Mouse (Mus musculus) heart, embryonic 14.5 days (tissue): ENCODE results near the gene Gck. TPM values are rescaled to one million over a fixed set of nuclear protein-coding genes. Genes with fewer than 3 reads are reported as not detected.

Experiments used
- ATAC-seq: fragments of 200-750 bp; cut with Nextera tagmentation; 2 replicates; pipeline ENCODE4 v1.8.0; 2017; ENCODE audit warnings: low read depth, moderate TSS enrichment; ENCODE audit not compliant: insufficient number of reproducible peaks, insufficient read depth, low FRiP score
- H3K27ac ChIP-seq, 2 experiments: fragments of 200-500 bp in 1 of 2; fragments of 300-500 bp in 1 of 2; sonication (generic) in 1 of 2; replicated peaks in 1 of 2; 2 replicates each; pipeline ENCODE4 v1.5.1; 2012 to 2014; ENCODE audit warnings: low read depth in 2 of 2, low read length in 2 of 2, control low read depth in 1 of 2, mild to moderate bottlenecking in 1 of 2, mixed read lengths in 1 of 2; ENCODE audit not compliant: control insufficient read depth in 1 of 2, insufficient read depth in 1 of 2
- H3K27me3 ChIP-seq: fragments of 300-500 bp; sonication (generic); 2 replicates; pipeline ENCODE4 v1.6.1; 2014; ENCODE audit warnings: mild to moderate bottlenecking, low read length, control low read depth; ENCODE audit not compliant: control insufficient read depth, insufficient read depth
- H3K36me3 ChIP-seq: fragments of 300-500 bp; sonication (generic); 2 replicates; pipeline ENCODE4 v1.6.1; 2014; ENCODE audit warnings: mild to moderate bottlenecking, control low read depth, low read length, mixed read lengths; ENCODE audit not compliant: control insufficient read depth, insufficient read depth
- H3K4me1 ChIP-seq, 2 experiments: fragments of 200-500 bp in 1 of 2; fragments of 300-500 bp in 1 of 2; sonication (generic) in 1 of 2; 2 replicates each; pipeline ENCODE4 v1.6.1; 2012 to 2014; ENCODE audit warnings: low read length in 2 of 2, control low read depth in 1 of 2, mixed read lengths in 1 of 2; ENCODE audit not compliant: control insufficient read depth in 2 of 2, insufficient read depth in 2 of 2
- H3K4me2 ChIP-seq: fragments of 300-500 bp; sonication (generic); 2 replicates; pipeline ENCODE4 v1.6.1; 2014; ENCODE audit warnings: mild to moderate bottlenecking, low read length
- H3K4me3 ChIP-seq, 2 experiments: fragments of 200-500 bp in 1 of 2; fragments of 300-500 bp in 1 of 2; sonication (generic) in 1 of 2; 2 replicates each; pipeline ENCODE4 v1.5.1; 2012 to 2014; ENCODE audit warnings: low read length in 2 of 2, mild to moderate bottlenecking in 2 of 2, control low read depth in 1 of 2, low read depth in 1 of 2, moderate library complexity in 1 of 2; ENCODE audit not compliant: control insufficient read depth in 1 of 2, insufficient read depth in 1 of 2
- H3K9ac ChIP-seq: fragments of 300-500 bp; sonication (generic); 2 replicates; pipeline ENCODE4 v1.6.1; 2014; ENCODE audit warnings: mild to moderate bottlenecking, low read length
- H3K9me3 ChIP-seq: fragments of 300-500 bp; sonication (generic); 2 replicates; pipeline ENCODE4 v1.6.1; 2016; ENCODE audit warnings: low read length, control low read depth; ENCODE audit not compliant: control insufficient read depth
- WGBS: fragments of 180-500 bp; shearing (Covaris S2); extraction: QIAGEN DNeasy Blood & Tissue Kit; methylation state at CpG from one replicate; pipeline ENCODE4 v1.1.7; 2014; 5-methylcytosine and 5-hydroxymethylcytosine counted together
- polyA plus RNA-seq: library from polyadenylated mRNA; unstranded; fragments of >200 nt; fragmentation: Nextera tagmentation; extraction: Ambion mirVana; gene quantifications from 2 replicates; pipeline ENCODE4 v1.2.1, GENCODE M21; 2014

The Gck gene
- polyA plus RNA-seq, 1 experiment from 2014 or later, result 0.65 TPM

GRCm38 (mm10) chr11:5974053-5974452 lies 24.2 kb upstream of the Gck start:
- Histone ChIP-seq H3K4me2 (no peak overlapping the region), H3K4me1 (peaks cover 2 to 6% of the 10 kb centered on the region in 2 experiments; a peak in 2 of 4 replicates), H3K9me3 (no peaks in the 10 kb centered on the region), H3K9ac (no peak overlapping the region), H3K27ac (no peak overlapping the region), H3K27me3 (no peaks in the 10 kb centered on the region), H3K4me3 (no peak overlapping the region), H3K36me3 (peaks cover 14% of the 10 kb centered on the region)
- ATAC-seq, result no peak
- WGBS, result 64% methylated on average over 6 of the region's 6 CpGs

- H3K4me1 ChIP-seq, result peaks cover 2 to 6% of the 10 kb centered on the region in 2 experiments; a peak in 2 of 4 replicates
- no peak overlapping the region for H3K9ac ChIP-seq
- peaks cover 23% of the 10 kb centered on the region for H3K36me3 ChIP-seq
- H3K27ac ChIP-seq, result no peak overlapping the region
- H3K4me3 ChIP-seq, result no peak overlapping the region
- no peak for ATAC-seq
- no peak overlapping the region for H3K4me2 ChIP-seq
- 47% methylated on average over 7 of the region's 7 CpGs for WGBS
- H3K27me3 ChIP-seq, result no peaks in the 10 kb centered on the region
- H3K9me3 ChIP-seq, result no peaks in the 10 kb centered on the region
Measured at GRCm38 (mm10) chr11:5973151-5973550, 23.3 kb upstream of the Gck start.

GRCm38 (mm10) chr11:5971202-5971601 lies 21.3 kb upstream of the Gck start:
- peaks cover 2 to 3% of the 10 kb centered on the region in 2 experiments; a peak in 2 of 4 replicates for H3K4me1 ChIP-seq
- no peak overlapping the region for H3K4me2 ChIP-seq
- no peak for ATAC-seq
- no peaks in the 10 kb centered on the region for H3K9me3 ChIP-seq
- H3K4me3 ChIP-seq, result no peak overlapping the region
- WGBS, result 61% methylated on average over 7 of the region's 7 CpGs
- H3K36me3 ChIP-seq, result peaks cover 43% of the 10 kb centered on the region
- no peak overlapping the region for H3K9ac ChIP-seq
- no peaks in the 10 kb centered on the region for H3K27me3 ChIP-seq
- H3K27ac ChIP-seq, result no peak overlapping the region

GRCm38 (mm10) chr11:5968223-5968622 lies 18.3 kb upstream of the Gck start:
- no peak overlapping the region for H3K4me3 ChIP-seq
- H3K4me1 ChIP-seq, result no peaks in the 10 kb centered on the region
- peaks cover 73% of the 10 kb centered on the region for H3K36me3 ChIP-seq
- no peaks in the 10 kb centered on the region for H3K27me3 ChIP-seq
- no peaks in the 10 kb centered on the region for H3K9me3 ChIP-seq
- no peak overlapping the region for H3K27ac ChIP-seq
- H3K4me2 ChIP-seq, result no peak overlapping the region
- WGBS, result 52% methylated on average over 6 of the region's 6 CpGs
- no peak for ATAC-seq
- no peak overlapping the region for H3K9ac ChIP-seq

- no peak overlapping the region for H3K9ac ChIP-seq
- no peaks in the 10 kb centered on the region for H3K9me3 ChIP-seq
- H3K4me3 ChIP-seq, result no peak overlapping the region
- ATAC-seq, result no peak
- H3K4me1 ChIP-seq, result no peaks in the 10 kb centered on the region
- no peak overlapping the region for H3K27ac ChIP-seq
- 90% methylated on average over 3 of the region's 3 CpGs for WGBS
- no peaks in the 10 kb centered on the region for H3K27me3 ChIP-seq
- peaks cover 87% of the 10 kb centered on the region for H3K36me3 ChIP-seq
- H3K4me2 ChIP-seq, result no peak overlapping the region
Measured at GRCm38 (mm10) chr11:5966751-5967150, 16.9 kb upstream of the Gck start.

GRCm38 (mm10) chr11:5965865-5966264 lies 16.0 kb upstream of the Gck start:
- ATAC-seq, result no peak
- Histone ChIP-seq H3K27me3 (no peaks in the 10 kb centered on the region), H3K9me3 (no peaks in the 10 kb centered on the region), H3K9ac (no peak overlapping the region), H3K27ac (no peak overlapping the region), H3K4me1 (no peaks in the 10 kb centered on the region), H3K36me3 (peaks cover 96% of the 10 kb centered on the region), H3K4me3 (no peak overlapping the region), H3K4me2 (no peak overlapping the region)
- WGBS, result 75% methylated on average over 11 of the region's 11 CpGs

- no peak overlapping the region for H3K27ac ChIP-seq
- peaks cover 60% of the 10 kb centered on the region for H3K36me3 ChIP-seq
- no peak overlapping the region for H3K9ac ChIP-seq
- H3K9me3 ChIP-seq, result no peaks in the 10 kb centered on the region
- H3K27me3 ChIP-seq, result no peaks in the 10 kb centered on the region
- no peak overlapping the region for H3K4me2 ChIP-seq
- peaks cover 3 to 16% of the 10 kb centered on the region in 2 experiments; a peak in 3 of 4 replicates for H3K4me1 ChIP-seq
- ATAC-seq, result no peak
- H3K4me3 ChIP-seq, result no peak overlapping the region
- WGBS, result 70% methylated on average over 2 of the region's 2 CpGs
Measured at GRCm38 (mm10) chr11:5960051-5960450, 10.2 kb upstream of the Gck start.

GRCm38 (mm10) chr11:5955546-5956276 lies 5.8 kb upstream of the Gck start, which contains the start of gene Ykt6:
Gene Ykt6 (plus strand): TSS chr11:5955693.
- peak within 1 kb of the TSS; percentile 84 for H3K4me2 ChIP-seq
- no peaks in the 10 kb centered on the region for H3K9me3 ChIP-seq
- H3K27me3 ChIP-seq, result no peaks in the 10 kb centered on the region
- H3K4me3 ChIP-seq, result peak within 1 kb of the TSS; percentile 76 to 99
- ATAC-seq, result peak; percentile 89
- WGBS, result under 1% methylated on average over 71 of the region's 71 CpGs
- H3K4me1 ChIP-seq, result peaks cover 9 to 40% of the 10 kb centered on the region in 2 experiments
- peaks cover 16% of the 10 kb centered on the region for H3K36me3 ChIP-seq
- peak within 1 kb of the TSS; percentile 98 for H3K9ac ChIP-seq
- H3K27ac ChIP-seq, result peak within 1 kb of the TSS; percentile 81 to 90
